Mouse (Mus musculus): ENCODE measurements around the gene Dvl3.

- TF ChIP-seq EP300 (IDR thresholded peaks at IDR 0.05; ENCODE audit: low read depth): no peak
- no peak for TF ChIP-seq CTCF (IDR thresholded peaks at IDR 0.05; ENCODE audit: low read depth)
These were observed 38.2 kb downstream of the Dvl3 start for GRCm38 (mm10) chr16:20555000-20555399.
